Mouse (Mus musculus) ES-E14 (cell line): ENCODE measurements around the gene Olfr316.

Source experiments
- CHD2 ChIP-seq: IDR thresholded peaks from 2 replicates; pipeline ENCODE4 v1.6.1; 2014; ENCODE audit warnings: mild to moderate bottlenecking, low read depth, low read length, inconsistent platforms
- HCFC1 ChIP-seq: IDR thresholded peaks from 2 replicates; pipeline ENCODE4 v1.6.1; 2012; ENCODE audit warnings: low read length, inconsistent platforms, borderline replicate concordance; ENCODE audit not compliant: insufficient read depth
- MAFK ChIP-seq: IDR thresholded peaks from 2 replicates; pipeline ENCODE4 v1.6.1; 2014; ENCODE audit warnings: mild to moderate bottlenecking, low read depth, low read length, inconsistent platforms; ENCODE audit not compliant: insufficient read depth
- ZC3H11A ChIP-seq: IDR thresholded peaks from 2 replicates; pipeline ENCODE4 v1.6.1; 2012; ENCODE audit warnings: low read depth, mild to moderate bottlenecking, inconsistent platforms, low read length, borderline replicate concordance
- ZNF384 ChIP-seq: IDR thresholded peaks from 2 replicates; pipeline ENCODE4 v1.6.1; 2012; ENCODE audit warnings: low read depth, low read length, inconsistent platforms

GRCm38 (mm10) chr11:58787651-58788050, 35.1 kb downstream of the Olfr316 start:
- TF ChIP-seq MAFK (no peak), ZNF384 (no peak), CHD2 (no peak), HCFC1 (no peak), ZC3H11A (no peak)
